Mouse (Mus musculus): Measurements from ENCODE around the gene Snapin. TPM values are rescaled to one million over a fixed set of nuclear protein-coding genes. Genes with fewer than 3 reads are reported as not detected.

The Snapin gene
- polyA plus RNA-seq, 1 experiment from 2014 or later: 75.3 TPM

GRCm38 (mm10) chr3:90451396-90452095, 39.3 kb downstream of the Snapin start:
- Histone ChIP-seq H3K27ac (ENCODE audit: poor library complexity, severe bottlenecking) (peak overlapping the region; percentile 24; the same call in 1 of the 2 replicates), H3K4me2 (peak overlapping the region; percentile 55), H3K4me1 (replicated peaks) (peaks cover 21% of the 10 kb centered on the region), H3K9me3 (replicated peaks) (no peaks in the 10 kb centered on the region), H3K36me3 (no peaks in the 10 kb centered on the region), H3K27me3 (replicated peaks) (no peaks in the 10 kb centered on the region), H3K4me3 (peak overlapping the region; percentile 12), H3K9ac (peak overlapping the region; percentile 30; the same call in 1 of the 2 replicates)
- ATAC-seq (ENCODE audit: insufficient number of reproducible peaks, low FRiP score): no peak
- 43% methylated on average over 10 of the region's 10 CpGs for WGBS

DNA sequence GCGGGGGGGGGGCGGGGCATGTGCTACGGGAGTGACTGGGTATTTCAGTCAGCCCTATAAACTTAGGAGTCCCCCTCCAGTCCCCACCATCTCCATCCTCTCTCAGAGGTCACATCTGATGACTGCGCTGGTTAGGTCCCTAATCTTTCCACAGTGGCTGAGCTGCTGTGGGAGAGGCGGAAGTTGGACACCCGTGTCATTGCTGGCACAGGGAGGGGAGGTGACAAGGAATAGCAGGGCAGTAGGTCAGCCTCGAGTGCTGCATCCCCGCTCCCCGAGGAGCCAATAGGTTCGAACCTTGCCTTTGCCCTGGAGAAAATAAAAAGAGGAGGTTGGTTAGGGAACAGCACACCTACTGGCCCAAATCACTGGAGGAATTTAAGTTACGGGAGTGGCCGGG, 40.0 kb downstream of the Snapin start:
- 22% methylated on average over 12 of the region's 12 CpGs for whole genome bisulfite sequencing
- no peaks in the 10 kb centered on the region for H3K27me3 ChIP-seq (replicated peaks)
- no peaks in the 10 kb centered on the region for H3K36me3 ChIP-seq
- peak overlapping the region; percentile 55 for H3K4me2 ChIP-seq
- ATAC-seq (ENCODE audit: insufficient number of reproducible peaks, low FRiP score): no peak
- peaks cover 22% of the 10 kb centered on the region for H3K4me1 ChIP-seq (replicated peaks)
- peak overlapping the region; percentile 30; the same call in 1 of the 2 replicates for H3K9ac ChIP-seq
- H3K4me3 ChIP-seq: peak overlapping the region; percentile 12
- H3K9me3 ChIP-seq (replicated peaks): no peaks in the 10 kb centered on the region
- H3K27ac ChIP-seq (ENCODE audit: poor library complexity, severe bottlenecking): 0 out of 2 replicates have a peak overlapping the region, but pooled peaks have one; percentile 24

GRCm38 (mm10) chr3:90448626-90449025, 42.2 kb downstream of the Snapin start:
- Histone ChIP-seq H3K36me3 (no peaks in the 10 kb centered on the region), H3K9ac (no peak overlapping the region), H3K4me2 (no peak overlapping the region), H3K27me3 (replicated peaks) (no peaks in the 10 kb centered on the region), H3K27ac (ENCODE audit: poor library complexity, severe bottlenecking) (no peak overlapping the region), H3K4me1 (replicated peaks) (peaks cover 26% of the 10 kb centered on the region), H3K4me3 (no peak overlapping the region), H3K9me3 (replicated peaks) (no peaks in the 10 kb centered on the region)
- ATAC-seq (ENCODE audit: insufficient number of reproducible peaks, low FRiP score): no peak
- 42% methylated on average over 6 of the region's 6 CpGs for WGBS

DNA sequence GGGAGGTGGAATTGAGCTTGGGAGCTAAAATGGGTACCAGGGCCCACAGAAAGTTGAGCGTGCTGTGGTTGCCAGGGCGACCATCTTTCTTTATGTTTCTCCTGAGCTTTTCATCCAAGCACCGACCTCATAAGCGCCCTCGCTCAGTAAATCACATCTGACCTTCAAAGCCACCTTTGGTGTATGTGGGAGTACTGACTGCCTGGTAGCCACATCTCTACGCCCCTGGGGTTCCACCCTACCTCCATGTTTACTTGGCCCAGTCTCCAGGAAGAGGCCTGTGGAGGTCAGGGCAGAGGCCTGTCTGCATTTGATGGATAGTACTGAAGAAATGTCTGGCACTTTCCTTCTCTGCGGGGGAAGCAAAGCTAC, 43.7 kb downstream of the Snapin start:
- 45% methylated on average over 7 of the region's 7 CpGs for WGBS
- Histone ChIP-seq H3K9ac (0 out of 2 replicates have a peak overlapping the region, but pooled peaks have one; percentile 59), H3K4me2 (peak overlapping the region; percentile 66), H3K36me3 (no peaks in the 10 kb centered on the region), H3K4me1 (replicated peaks) (peaks cover 26% of the 10 kb centered on the region), H3K4me3 (peak overlapping the region; percentile 37; the same call in 1 of the 2 replicates), H3K27me3 (replicated peaks) (no peaks in the 10 kb centered on the region), H3K27ac (ENCODE audit: poor library complexity, severe bottlenecking) (peak overlapping the region; percentile 90), H3K9me3 (replicated peaks) (no peaks in the 10 kb centered on the region)
- peak; percentile 30; the same call in 1 of the 2 replicates for ATAC-seq (ENCODE audit: insufficient number of reproducible peaks, low FRiP score)

GRCm38 (mm10) chr3:90446389-90447122, 44.3 kb downstream of the Snapin start:
- no peaks in the 10 kb centered on the region for H3K27me3 ChIP-seq (replicated peaks)
- H3K27ac ChIP-seq (ENCODE audit: poor library complexity, severe bottlenecking): peak overlapping the region; percentile 90
- H3K9me3 ChIP-seq (replicated peaks): no peaks in the 10 kb centered on the region
- ATAC-seq (ENCODE audit: insufficient number of reproducible peaks, low FRiP score): peak; percentile 91
- H3K4me2 ChIP-seq: peak overlapping the region; percentile 66
- peak overlapping the region; percentile 59 for H3K9ac ChIP-seq
- H3K4me3 ChIP-seq: peak overlapping the region; percentile 37
- H3K36me3 ChIP-seq: no peaks in the 10 kb centered on the region
- WGBS: under 1% methylated on average over 17 of the region's 17 CpGs
- H3K4me1 ChIP-seq (replicated peaks): peaks cover 24% of the 10 kb centered on the region

DNA sequence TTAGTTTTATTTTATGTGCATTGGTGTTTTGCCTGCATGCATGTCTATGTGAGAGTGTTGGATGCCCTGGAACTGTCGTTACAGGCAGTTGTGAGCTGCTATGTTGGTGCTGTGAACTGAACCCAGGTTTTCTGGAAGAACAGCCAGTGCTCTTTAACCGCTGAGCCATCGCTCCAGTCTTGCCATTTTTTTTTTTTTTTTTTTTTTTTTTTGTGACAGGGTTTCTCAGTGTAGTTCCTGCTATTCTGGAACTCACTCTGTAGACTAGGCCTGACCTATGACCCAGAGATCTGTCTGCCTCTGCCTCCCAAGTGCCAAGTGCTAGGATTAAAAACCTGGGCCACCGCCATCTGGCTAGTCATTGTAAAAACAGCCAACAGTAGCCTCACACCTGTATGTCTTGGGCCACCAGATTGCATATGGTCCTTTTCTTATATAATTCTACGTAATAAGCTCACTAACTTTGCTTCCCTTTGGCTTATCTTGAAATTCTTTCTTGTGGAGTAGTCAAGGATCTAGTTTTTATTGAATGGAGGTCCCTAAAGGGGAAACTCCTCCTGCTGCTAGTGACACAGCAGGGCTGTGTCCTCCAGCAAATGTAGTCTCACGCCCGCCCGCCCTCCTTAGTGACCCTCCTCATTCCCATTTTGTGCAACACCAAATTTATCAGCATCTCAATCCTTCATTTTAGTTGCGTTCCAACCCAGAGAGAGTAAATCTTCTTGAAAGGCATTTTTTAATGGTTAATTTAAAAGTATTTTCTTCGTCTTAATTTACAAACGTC, 45.2 kb downstream of the Snapin start:
- WGBS: 62% methylated on average over 11 of the region's 11 CpGs
- no peaks in the 10 kb centered on the region for H3K36me3 ChIP-seq
- no peaks in the 10 kb centered on the region for H3K9me3 ChIP-seq (replicated peaks)
- H3K4me1 ChIP-seq (replicated peaks): peaks cover 15% of the 10 kb centered on the region
- H3K27me3 ChIP-seq (replicated peaks): no peaks in the 10 kb centered on the region
- H3K4me3 ChIP-seq: no peak overlapping the region
- no peak overlapping the region for H3K9ac ChIP-seq
- peak overlapping the region; percentile 90 for H3K27ac ChIP-seq (ENCODE audit: poor library complexity, severe bottlenecking)
- no peak for ATAC-seq (ENCODE audit: insufficient number of reproducible peaks, low FRiP score)
- H3K4me2 ChIP-seq: peak overlapping the region; percentile 35; the same call in 1 of the 2 replicates

DNA sequence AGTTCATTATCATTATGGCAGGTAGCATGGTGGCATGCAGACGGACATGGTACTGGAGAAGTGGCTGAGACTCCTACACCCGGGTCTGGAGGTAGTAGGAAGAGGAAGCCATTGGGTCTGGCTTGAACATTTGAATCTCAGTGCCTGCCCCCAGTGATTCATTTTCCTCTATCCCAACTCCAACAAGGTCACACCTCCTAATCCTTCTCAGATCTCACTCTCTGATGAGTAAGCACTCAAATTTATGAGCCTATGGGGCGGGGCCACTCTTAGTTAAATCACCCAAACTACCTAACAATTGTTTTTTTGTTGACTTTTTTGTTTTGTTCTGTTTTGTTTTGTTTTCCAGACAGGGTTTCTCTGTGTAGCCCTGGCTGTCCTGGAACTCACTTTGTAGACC, 46.9 kb downstream of the Snapin start:
- ATAC-seq (ENCODE audit: insufficient number of reproducible peaks, low FRiP score): no peak
- Histone ChIP-seq H3K4me2 (no peak overlapping the region), H3K4me3 (no peak overlapping the region), H3K4me1 (replicated peaks) (peaks cover 12% of the 10 kb centered on the region), H3K9me3 (replicated peaks) (no peaks in the 10 kb centered on the region), H3K27me3 (replicated peaks) (no peaks in the 10 kb centered on the region), H3K27ac (ENCODE audit: poor library complexity, severe bottlenecking) (no peak overlapping the region), H3K36me3 (no peaks in the 10 kb centered on the region), H3K9ac (no peak overlapping the region)
- 91% methylated on average over 3 of the region's 3 CpGs for WGBS

DNA sequence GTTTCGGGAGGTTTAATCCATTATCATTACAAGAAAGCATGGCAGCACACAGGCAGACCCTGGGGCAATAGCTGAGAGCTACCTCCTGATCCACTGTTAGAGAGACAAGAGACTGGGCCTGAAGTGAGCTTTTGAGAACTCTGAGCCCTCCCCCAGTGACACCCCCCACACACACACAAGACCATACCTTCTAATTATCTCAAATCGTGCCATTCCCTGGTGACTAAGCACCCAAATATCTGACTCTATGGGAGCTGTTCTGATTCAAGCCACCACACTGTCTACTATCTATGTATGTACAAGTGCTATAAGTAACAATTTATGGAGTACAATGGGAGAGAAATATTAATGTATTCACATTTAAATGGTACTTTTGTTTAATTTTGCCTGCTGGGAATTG, 50.1 kb downstream of the Snapin start:
- Histone ChIP-seq H3K9ac (no peak overlapping the region), H3K27ac (ENCODE audit: poor library complexity, severe bottlenecking) (no peak overlapping the region), H3K4me1 (replicated peaks) (peaks cover 2% of the 10 kb centered on the region), H3K9me3 (replicated peaks) (no peaks in the 10 kb centered on the region), H3K36me3 (no peaks in the 10 kb centered on the region), H3K4me2 (no peak overlapping the region), H3K27me3 (replicated peaks) (no peaks in the 10 kb centered on the region), H3K4me3 (no peak overlapping the region)
- 76% methylated on average over 2 of the region's 2 CpGs for WGBS
- no peak for ATAC-seq (ENCODE audit: insufficient number of reproducible peaks, low FRiP score)

Other genes starting within 250 kb of the Snapin start
- gene Creb3l4, start 247.5 kb downstream of the Snapin start, polyA plus RNA-seq (2016; fragmentation: Nextera tagmentation; extraction: Ambion mirVana): 2.3 TPM in 2 replicates
- 63.5 and 67.8 TPM in 2 replicates for gene Slc39a1, start 242.9 kb downstream of the Snapin start, polyA plus RNA-seq (2016; fragmentation: Nextera tagmentation; extraction: Ambion mirVana)
- 14.6 and 18.7 TPM in 2 replicates for gene Crtc2, start 236.9 kb downstream of the Snapin start, polyA plus RNA-seq (2016; fragmentation: Nextera tagmentation; extraction: Ambion mirVana)
- 6.1 and 8.2 TPM in 2 replicates for gene Dennd4b, start 225.8 kb downstream of the Snapin start, polyA plus RNA-seq (2016; fragmentation: Nextera tagmentation; extraction: Ambion mirVana)
- gene Gatad2b, start 197.9 kb downstream of the Snapin start, polyA plus RNA-seq (2016; fragmentation: Nextera tagmentation; extraction: Ambion mirVana): 8.5 and 10.0 TPM in 2 replicates
- gene Slc27a3, start 101.1 kb downstream of the Snapin start, polyA plus RNA-seq (2016; fragmentation: Nextera tagmentation; extraction: Ambion mirVana): 9.9 and 10.3 TPM in 2 replicates
- 31.1 and 32.2 TPM in 2 replicates for gene Ints3, start 57.4 kb downstream of the Snapin start, polyA plus RNA-seq (2016; fragmentation: Nextera tagmentation; extraction: Ambion mirVana)
- gene Npr1, start 25.2 kb downstream of the Snapin start, polyA plus RNA-seq (2016; fragmentation: Nextera tagmentation; extraction: Ambion mirVana): 8.2 and 8.9 TPM in 2 replicates
- gene Ilf2, start 14.9 kb downstream of the Snapin start, polyA plus RNA-seq (2016; fragmentation: Nextera tagmentation; extraction: Ambion mirVana): 135 and 137 TPM in 2 replicates
- gene Chtop, start 18.5 kb upstream of the Snapin start, polyA plus RNA-seq (2016; fragmentation: Nextera tagmentation; extraction: Ambion mirVana): 113 and 114 TPM in 2 replicates
- gene S100a1, start 23.4 kb upstream of the Snapin start, polyA plus RNA-seq (2016; fragmentation: Nextera tagmentation; extraction: Ambion mirVana): 145 and 148 TPM in 2 replicates
- 71.4 and 74.1 TPM in 2 replicates for gene S100a13, start 23.4 kb upstream of the Snapin start, polyA plus RNA-seq (2016; fragmentation: Nextera tagmentation; extraction: Ambion mirVana)
- not detected in 2 replicates for gene S100a14, start 35.8 kb upstream of the Snapin start, polyA plus RNA-seq (2016; fragmentation: Nextera tagmentation; extraction: Ambion mirVana)
- 30.6 and 31.9 TPM in 2 replicates for gene S100a16, start 46.2 kb upstream of the Snapin start, polyA plus RNA-seq (2016; fragmentation: Nextera tagmentation; extraction: Ambion mirVana)
- gene S100a3, start 69.5 kb upstream of the Snapin start, polyA plus RNA-seq (2016; fragmentation: Nextera tagmentation; extraction: Ambion mirVana): 0.30 and 0.55 TPM in 2 replicates
- not detected in 2 replicates for gene S100a2, start 99.2 kb upstream of the Snapin start, polyA plus RNA-seq (2016; fragmentation: Nextera tagmentation; extraction: Ambion mirVana)
- not detected in 2 replicates for gene Gm42674, start 110.9 kb upstream of the Snapin start, polyA plus RNA-seq (2016; fragmentation: Nextera tagmentation; extraction: Ambion mirVana)
- 1.9 and 2.1 TPM in 2 replicates for gene S100a4, start 112.7 kb upstream of the Snapin start, polyA plus RNA-seq (2016; fragmentation: Nextera tagmentation; extraction: Ambion mirVana)
- not detected in 2 replicates for gene S100a5, start 117.5 kb upstream of the Snapin start, polyA plus RNA-seq (2016; fragmentation: Nextera tagmentation; extraction: Ambion mirVana)
- 36.1 and 38.4 TPM in 2 replicates for gene S100a6, start 121.8 kb upstream of the Snapin start, polyA plus RNA-seq (2016; fragmentation: Nextera tagmentation; extraction: Ambion mirVana)
- 0.18 TPM in 1 of 2 replicates, not detected in the other for gene S100a7a, start 163.0 kb upstream of the Snapin start, polyA plus RNA-seq (2016; fragmentation: Nextera tagmentation; extraction: Ambion mirVana)
- gene S100a8, start 177.9 kb upstream of the Snapin start, polyA plus RNA-seq (2016; fragmentation: Nextera tagmentation; extraction: Ambion mirVana): 2.1 and 4.5 TPM in 2 replicates
- 1.5 and 3.3 TPM in 2 replicates for gene S100a9, start 204.7 kb upstream of the Snapin start, polyA plus RNA-seq (2016; fragmentation: Nextera tagmentation; extraction: Ambion mirVana)
- gene Pglyrp4, start 235.9 kb upstream of the Snapin start, polyA plus RNA-seq (2016; fragmentation: Nextera tagmentation; extraction: Ambion mirVana): not detected in 2 replicates

All from heart, embryonic 12.5 days (tissue).